Mouse (Mus musculus) C2C12 (cell line): ENCODE data around the gene Bbs2.

ENCODE experiments used
- CTCF ChIP-seq: IDR thresholded peaks from one replicate; pipeline ENCODE4 v1.5.1; 2011; ENCODE audit not compliant: control insufficient read depth, insufficient read depth, insufficient read length
- MAX ChIP-seq: IDR thresholded peaks from one replicate; pipeline ENCODE4 v1.6.1; 2011; ENCODE audit warnings: mild to moderate bottlenecking, control low read depth
- USF1 ChIP-seq: IDR thresholded peaks from one replicate; pipeline ENCODE4 v1.6.1; 2011; ENCODE audit warnings: low read depth, mild to moderate bottlenecking, control low read depth, moderate library complexity

DNA sequence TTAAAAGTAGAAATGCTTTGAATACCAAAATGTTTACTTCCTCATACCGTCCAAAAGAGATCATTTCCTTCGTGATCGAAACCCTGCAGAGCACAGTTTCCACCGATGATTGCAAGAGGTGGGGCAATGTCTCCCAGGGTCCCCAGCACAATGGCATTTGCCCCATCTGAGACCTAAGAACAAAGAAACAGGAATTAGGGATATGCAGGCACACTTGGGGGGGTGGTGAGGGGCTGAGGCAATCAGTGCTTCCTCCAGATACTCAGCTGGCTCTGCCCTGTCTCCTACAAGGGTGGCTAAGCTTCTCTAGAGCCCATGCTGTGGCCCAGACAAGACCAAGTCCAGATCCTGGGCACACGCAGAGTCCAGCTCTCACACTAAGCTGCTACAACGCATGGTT lies 9.0 kb downstream of the Bbs2 start:
- TF ChIP-seq CTCF (no peak), USF1 (no peak), MAX (no peak)
